Mouse (Mus musculus) hindbrain, embryonic 14.5 days (tissue): ENCODE results near the gene Trap1. TPM values are rescaled to one million over a fixed set of nuclear protein-coding genes. Genes with fewer than 3 reads are reported as not detected.
A peak's percentile ranks its signal among the peaks of the same experiment; 100 is the strongest.

Source experiments
- ATAC-seq: fragments of 200-750 bp; cut with Nextera tagmentation; 2 replicates; pipeline ENCODE4 v1.8.0; 2017; ENCODE audit warnings: moderate number of reproducible peaks, mild to moderate bottlenecking, moderate TSS enrichment, moderate library complexity; ENCODE audit not compliant: low FRiP score
- DNase-seq: peaks from one replicate; pipeline ENCODE4 v3.0.0-alpha.2; 2015; ENCODE audit warnings: low spot score
- H3K27ac ChIP-seq: fragments of 300-500 bp; sonication (generic); 2 replicates; pipeline ENCODE4 v1.5.1; 2014; ENCODE audit warnings: mild to moderate bottlenecking, moderate library complexity
- H3K27me3 ChIP-seq: fragments of 300-500 bp; sonication (generic); 2 replicates; pipeline ENCODE4 v1.6.1; 2014; ENCODE audit warnings: mild to moderate bottlenecking, low read length, mixed read lengths; ENCODE audit not compliant: control insufficient read depth, insufficient read depth
- H3K36me3 ChIP-seq: fragments of 300-500 bp; sonication (generic); replicated peaks from 2 replicates; pipeline ENCODE4 v1.6.1; 2014; ENCODE audit not compliant: control insufficient read depth, insufficient read depth
- H3K4me1 ChIP-seq: fragments of 300-500 bp; sonication (generic); replicated peaks from 2 replicates; pipeline ENCODE4 v1.6.1; 2014; ENCODE audit warnings: antibody characterized with exemption, low read length, mixed read lengths; ENCODE audit not compliant: control insufficient read depth, insufficient read depth
- H3K4me2 ChIP-seq: fragments of 300-500 bp; sonication (generic); replicated peaks from 2 replicates; pipeline ENCODE4 v1.6.1; 2014; ENCODE audit warnings: mild to moderate bottlenecking, moderate library complexity
- H3K4me3 ChIP-seq: fragments of 300-500 bp; sonication (generic); replicated peaks from 2 replicates; pipeline ENCODE4 v1.5.1; 2014; ENCODE audit warnings: mild to moderate bottlenecking, low read length
- H3K9ac ChIP-seq: fragments of 300-500 bp; sonication (generic); 2 replicates; pipeline ENCODE4 v1.6.1; 2014
- H3K9me3 ChIP-seq: fragments of 300-500 bp; sonication (generic); 2 replicates; pipeline ENCODE4 v1.6.1; 2016; ENCODE audit warnings: low read length; ENCODE audit not compliant: control insufficient read depth
- WGBS: fragments of 180-500 bp; shearing (Covaris S2); extraction: QIAGEN DNeasy Blood & Tissue Kit; methylation state at CpG from one replicate; pipeline ENCODE4 v1.1.7; 2014; 5-methylcytosine and 5-hydroxymethylcytosine counted together
- polyA plus RNA-seq: library from polyadenylated mRNA; unstranded; fragments of >200 nt; fragmentation: Nextera tagmentation; extraction: Ambion mirVana; gene quantifications from 2 replicates; pipeline ENCODE4 v1.2.1, GENCODE M21; 2014

Trap1 gene
- polyA plus RNA-seq: 47.9 and 54.4 TPM in 2 replicates

DNA sequence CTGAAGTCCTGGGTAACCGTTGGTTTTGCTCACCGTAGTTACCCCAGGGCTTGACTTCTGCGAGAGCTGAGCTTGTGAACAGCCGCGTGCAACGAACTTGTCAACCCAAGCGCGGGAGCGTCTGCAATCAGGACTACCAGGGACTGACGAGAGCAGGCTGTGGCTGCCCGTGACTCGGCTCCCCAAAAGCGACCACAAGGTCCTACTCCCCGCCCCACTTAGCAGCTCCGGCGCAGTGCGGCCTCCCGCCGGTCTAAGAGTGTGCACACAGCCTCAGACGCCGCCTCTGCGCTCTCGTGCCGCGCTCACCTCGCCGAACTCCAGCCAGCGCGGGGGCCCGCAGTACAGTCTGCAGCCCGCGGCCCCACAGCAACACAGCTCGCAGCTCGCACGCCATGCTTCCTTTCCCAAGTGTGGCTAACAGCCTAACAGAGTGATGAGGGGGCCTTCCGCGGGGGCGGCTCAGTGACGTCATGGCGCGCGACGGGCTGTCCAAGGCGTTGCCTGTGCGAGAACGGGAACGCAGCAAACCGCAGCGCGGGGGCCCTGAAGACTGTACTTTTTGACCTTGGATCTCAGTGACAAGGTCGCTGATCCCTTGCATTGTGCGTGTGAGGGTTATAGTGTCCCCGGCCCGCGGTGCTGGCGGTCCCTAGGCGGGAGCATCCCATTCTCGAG, at the start of gene Trap1:
TSS of gene Trap1 (minus strand) at position 444 of the 678 bp plus-strand sequence.
- Histone ChIP-seq H3K9me3 (no peaks in the 10 kb centered on the region), H3K4me2 (peak within 1 kb of the TSS; percentile 78), H3K4me1 (peaks cover 5% of the 10 kb centered on the region; the same call in 1 of the 2 replicates), H3K27ac (peak within 1 kb of the TSS; percentile 90), H3K4me3 (peak within 1 kb of the TSS; percentile 90), H3K36me3 (peaks cover 7% of the 10 kb centered on the region), H3K9ac (peak within 1 kb of the TSS; percentile 84), H3K27me3 (no peaks in the 10 kb centered on the region)
- under 1% methylated on average over 58 of the region's 58 CpGs for WGBS
- DNase-seq (peak; percentile 93), ATAC-seq (peak; percentile 97)

DNA sequence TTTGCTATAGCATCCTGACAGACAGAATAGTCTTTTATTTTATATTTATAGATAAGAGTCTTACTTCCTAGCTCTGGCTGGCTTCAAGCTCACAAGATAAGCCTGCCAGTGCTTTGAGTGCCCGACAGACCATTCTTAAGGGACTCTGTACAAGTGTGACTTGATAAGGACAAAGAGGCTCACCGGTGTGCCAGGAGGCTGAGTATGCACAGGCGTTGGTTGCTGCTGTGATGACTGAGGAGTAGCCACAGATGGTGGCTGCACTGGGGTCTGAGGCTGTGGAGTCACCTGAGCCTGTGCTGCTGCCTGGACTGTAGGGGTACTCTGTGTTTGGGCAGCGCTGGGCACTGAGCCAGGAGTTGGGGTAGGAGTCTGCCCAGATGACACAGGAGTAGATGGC, 39.4 kb upstream of the Trap1 start:
- Histone ChIP-seq H3K36me3 (peaks cover 95% of the 10 kb centered on the region), H3K27ac (no peak overlapping the region), H3K27me3 (no peaks in the 10 kb centered on the region), H3K9me3 (no peaks in the 10 kb centered on the region), H3K4me2 (no peak overlapping the region), H3K9ac (no peak overlapping the region), H3K4me3 (no peak overlapping the region), H3K4me1 (no peaks in the 10 kb centered on the region)
- 93% methylated on average over 4 of the region's 4 CpGs for WGBS
- ATAC-seq (no peak), DNase-seq (no peak)

DNA sequence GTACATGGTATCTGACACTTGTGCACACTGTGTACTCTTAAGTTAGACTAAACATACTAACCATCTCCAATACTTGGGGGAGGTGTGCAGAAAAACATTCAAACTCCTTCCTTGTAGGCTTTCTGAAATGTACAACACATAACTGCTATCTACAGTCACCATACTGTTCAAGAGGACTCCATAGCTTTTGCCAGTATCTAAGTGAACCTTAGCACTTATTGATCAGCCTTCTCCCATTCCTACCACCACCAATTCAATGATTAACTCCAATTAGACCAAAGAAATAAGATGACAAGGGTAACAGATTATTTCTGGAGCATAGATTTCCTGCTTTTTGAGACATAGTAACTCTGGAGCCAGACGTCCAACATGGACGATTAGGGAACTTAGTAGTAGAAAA, 22.7 kb upstream of the Trap1 start:
- no peak overlapping the region for H3K4me2 ChIP-seq
- DNase-seq (no peak), ATAC-seq (no peak)
- no peak overlapping the region for H3K4me3 ChIP-seq
- peaks cover 79% of the 10 kb centered on the region for H3K36me3 ChIP-seq
- H3K27ac ChIP-seq: no peak overlapping the region
- H3K27me3 ChIP-seq: no peaks in the 10 kb centered on the region
- WGBS: 90% methylated on average over 2 of the region's 2 CpGs
- no peak overlapping the region for H3K9ac ChIP-seq
- H3K9me3 ChIP-seq: no peaks in the 10 kb centered on the region
- H3K4me1 ChIP-seq: no peaks in the 10 kb centered on the region

DNA sequence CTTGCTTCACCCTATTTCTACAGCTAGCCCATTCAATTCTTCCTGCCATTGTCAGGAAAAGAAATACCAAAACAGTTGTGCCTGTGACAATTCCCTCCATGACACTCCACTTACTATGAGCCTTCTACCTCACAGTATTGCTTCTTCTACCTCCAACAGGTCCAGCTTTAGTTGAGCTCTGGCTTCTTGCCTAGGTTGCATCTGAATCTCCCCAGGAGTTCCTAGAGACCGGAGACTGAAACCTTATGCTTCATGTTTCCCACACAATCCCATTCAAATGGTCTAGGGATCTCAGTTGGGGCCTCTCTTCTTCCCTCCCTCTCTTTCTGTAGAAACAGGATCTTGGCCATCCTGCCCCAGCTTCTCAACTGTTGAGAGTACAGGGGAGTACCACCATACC, 19.9 kb upstream of the Trap1 start:
- Histone ChIP-seq H3K27ac (no peak overlapping the region), H3K9me3 (no peaks in the 10 kb centered on the region), H3K36me3 (peaks cover 88% of the 10 kb centered on the region), H3K4me1 (no peaks in the 10 kb centered on the region), H3K27me3 (no peaks in the 10 kb centered on the region), H3K4me2 (no peak overlapping the region), H3K4me3 (no peak overlapping the region), H3K9ac (no peak overlapping the region)
- DNase-seq (no peak), ATAC-seq (no peak)
- 100% methylated on average over 1 of the region's 1 CpGs for WGBS

DNA sequence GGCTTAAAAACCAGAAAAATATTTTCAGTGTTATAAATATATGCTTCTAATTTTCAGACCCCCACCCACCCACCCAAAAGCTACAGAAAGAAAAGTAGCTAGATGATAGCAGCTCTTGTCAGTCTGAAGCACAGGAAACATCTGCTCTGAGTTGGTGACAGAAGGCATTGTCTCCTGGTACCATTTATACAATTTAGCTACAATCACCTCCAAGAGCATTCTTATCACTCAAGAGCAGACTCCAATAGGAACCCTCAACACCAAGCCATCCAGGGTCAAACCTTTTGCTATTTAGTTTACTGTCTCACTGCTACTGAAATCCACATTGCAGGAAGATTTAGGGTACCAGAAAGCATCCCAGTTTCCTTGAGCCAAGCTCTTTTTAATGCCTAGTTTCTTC, 19.3 kb upstream of the Trap1 start:
- no peak for ATAC-seq

DNA sequence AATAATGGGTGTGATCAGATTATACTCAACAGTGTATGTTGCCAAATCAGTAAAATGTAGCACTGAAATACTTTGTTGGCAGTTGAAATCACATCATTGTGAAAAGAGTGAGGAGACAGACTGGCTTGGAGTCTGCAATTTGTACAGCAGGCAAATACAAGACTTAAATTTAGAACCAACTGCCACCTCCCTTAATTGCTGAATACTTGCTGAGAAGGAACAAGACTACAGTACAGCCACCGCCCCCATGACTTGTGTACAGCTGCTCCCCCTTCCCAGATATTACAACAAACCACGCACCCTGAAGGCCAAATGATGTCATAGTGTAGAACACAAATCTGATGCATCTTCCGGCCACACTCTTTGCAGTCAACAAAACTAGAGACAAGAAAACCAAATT, 18.5 kb upstream of the Trap1 start:
- Histone ChIP-seq H3K4me1 (no peaks in the 10 kb centered on the region), H3K27ac (no peak overlapping the region), H3K36me3 (peaks cover 92% of the 10 kb centered on the region), H3K9me3 (no peaks in the 10 kb centered on the region), H3K4me3 (no peak overlapping the region), H3K27me3 (no peaks in the 10 kb centered on the region), H3K9ac (no peak overlapping the region), H3K4me2 (no peak overlapping the region)
- ATAC-seq (no peak), DNase-seq (no peak)
- 97% methylated on average over 3 of the region's 3 CpGs for WGBS

More for the DNA sequence above, 19.3 kb upstream of the Trap1 start:
- no peak for DNase-seq
- Histone ChIP-seq H3K27ac (no peak overlapping the region), H3K4me1 (no peaks in the 10 kb centered on the region), H3K36me3 (peaks cover 92% of the 10 kb centered on the region), H3K4me2 (no peak overlapping the region), H3K4me3 (no peak overlapping the region), H3K27me3 (no peaks in the 10 kb centered on the region), H3K9me3 (no peaks in the 10 kb centered on the region), H3K9ac (no peak overlapping the region)

DNA sequence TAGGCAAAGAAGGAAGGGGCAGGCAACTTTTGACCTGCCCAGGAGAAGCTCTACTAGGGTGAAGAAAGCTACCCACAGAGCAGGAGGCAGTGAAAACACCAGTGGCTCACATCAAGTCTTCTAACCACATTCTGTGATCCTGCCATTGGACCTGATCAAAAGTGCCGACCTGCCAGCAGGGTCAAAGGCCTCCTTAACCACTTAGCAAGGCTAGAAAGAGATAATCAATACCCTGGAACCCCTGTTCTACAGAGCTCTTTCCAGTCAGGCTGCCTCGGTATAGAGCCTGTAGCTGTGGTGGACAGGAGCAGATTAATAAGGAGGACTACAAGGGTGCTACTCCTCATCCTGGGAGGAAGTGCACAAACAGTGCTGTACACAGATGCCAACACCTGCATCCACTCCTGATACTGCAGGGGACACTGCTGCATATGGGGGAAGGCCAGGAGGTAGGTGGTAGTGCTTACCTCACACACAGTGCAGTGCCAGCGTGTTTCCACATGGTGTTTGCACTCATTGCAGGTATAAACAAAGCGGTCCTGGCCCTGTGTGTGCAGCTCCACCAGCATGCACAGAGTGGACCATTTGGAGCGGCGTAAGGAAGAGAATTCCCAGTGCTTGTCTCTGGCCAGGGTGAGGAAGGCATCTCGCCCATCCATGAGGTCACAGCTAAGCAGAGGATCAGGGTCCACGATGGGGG, 9.7 kb upstream of the Trap1 start:
- WGBS: 92% methylated on average over 8 of the region's 8 CpGs
- no peak overlapping the region for H3K4me3 ChIP-seq
- no peak overlapping the region for H3K9ac ChIP-seq
- ATAC-seq (no peak), DNase-seq (no peak)
- no peak overlapping the region for H3K4me2 ChIP-seq
- H3K4me1 ChIP-seq: no peaks in the 10 kb centered on the region
- H3K27me3 ChIP-seq: no peaks in the 10 kb centered on the region
- no peak overlapping the region for H3K27ac ChIP-seq
- H3K9me3 ChIP-seq: no peaks in the 10 kb centered on the region
- peaks cover 94% of the 10 kb centered on the region for H3K36me3 ChIP-seq

DNA sequence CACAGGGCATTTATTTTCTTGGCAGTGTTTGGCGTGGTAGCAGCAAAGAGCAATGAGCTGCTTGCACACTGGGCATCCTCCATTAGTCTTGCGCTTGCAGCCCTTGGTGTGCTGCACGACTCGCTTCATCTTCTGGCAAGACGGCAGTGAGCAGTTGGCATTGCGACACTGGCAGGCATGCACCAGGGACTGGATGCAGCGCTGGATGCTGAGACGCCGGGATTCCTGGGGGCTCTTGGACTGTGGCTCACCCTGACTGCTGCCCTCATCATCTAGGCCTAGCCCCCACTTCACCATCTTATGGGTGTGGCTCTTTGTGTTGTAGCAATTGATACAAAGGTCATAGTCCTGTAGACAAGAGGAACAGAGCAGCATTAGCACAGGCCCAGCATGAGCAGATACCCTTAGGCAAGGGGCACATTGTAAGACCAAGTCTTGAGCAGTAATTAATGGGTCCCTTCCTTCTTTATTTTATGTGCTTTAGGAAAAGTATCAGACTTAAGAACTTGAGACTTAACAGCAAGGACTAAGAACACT, 8.3 kb upstream of the Trap1 start:
- Histone ChIP-seq H3K4me1 (no peaks in the 10 kb centered on the region), H3K9ac (no peak overlapping the region), H3K27ac (no peak overlapping the region), H3K4me3 (no peak overlapping the region), H3K36me3 (peaks cover 84% of the 10 kb centered on the region), H3K4me2 (no peak overlapping the region), H3K9me3 (no peaks in the 10 kb centered on the region), H3K27me3 (no peaks in the 10 kb centered on the region)
- WGBS: 95% methylated on average over 9 of the region's 9 CpGs
- DNase-seq (no peak), ATAC-seq (no peak)

DNA sequence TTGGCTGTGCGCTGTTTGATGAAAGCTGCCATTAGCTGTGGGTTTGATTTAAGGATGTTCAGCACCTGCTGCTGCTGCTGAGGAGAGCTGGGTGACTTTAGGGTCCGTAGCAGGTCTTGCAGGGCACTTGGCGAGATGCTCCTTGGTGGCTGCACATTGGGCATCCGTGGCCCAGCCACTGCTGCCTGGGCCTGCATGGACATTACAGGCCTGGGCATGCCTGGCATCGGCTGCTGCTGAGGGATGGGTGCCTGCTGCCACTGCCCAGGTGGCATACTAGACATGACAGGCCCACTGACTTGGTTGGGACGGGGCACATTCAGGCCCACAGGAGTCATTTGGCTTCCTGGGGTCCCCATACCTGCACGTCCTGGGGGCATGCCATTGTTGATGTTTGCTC, 7.4 kb upstream of the Trap1 start:
- no peak for ATAC-seq
- H3K4me1 ChIP-seq: no peaks in the 10 kb centered on the region
- H3K9ac ChIP-seq: no peak overlapping the region
- 97% methylated on average over 7 of the region's 7 CpGs for WGBS
- H3K4me2 ChIP-seq: no peak overlapping the region
- no peak overlapping the region for H3K27ac ChIP-seq
- DNase-seq: no peak
- H3K4me3 ChIP-seq: no peak overlapping the region
- H3K36me3 ChIP-seq: peaks cover 75% of the 10 kb centered on the region
- H3K9me3 ChIP-seq: no peaks in the 10 kb centered on the region
- no peaks in the 10 kb centered on the region for H3K27me3 ChIP-seq
